Mouse (Mus musculus): Measurements from ENCODE around the gene Hist4h4. TPM values are rescaled to one million over a fixed set of nuclear protein-coding genes. Genes with fewer than 3 reads are reported as not detected.
A peak's percentile ranks its signal among the peaks of the same experiment; 100 is the strongest.
"Not testable (repeated sequence)": the region's sequence is repeated elsewhere in the genome, so short reads cannot be mapped to it uniquely, and the experiment has no call there.

Gene Hist4h4
- polyA plus RNA-seq, 1 experiment, result 0.74 TPM

- no peak for DNase-seq
- Histone ChIP-seq H3K27ac (ENCODE audit: insufficient read depth, low read depth, low read length) (no peak overlapping the region), H3K36me3 (ENCODE audit: control insufficient read depth, insufficient read depth, low read length) (no peaks in the 10 kb centered on the region), H3K4me1 (ENCODE audit: control insufficient read depth, insufficient read depth, low read length) (peaks cover 5% of the 10 kb centered on the region; the same call in 1 of the 2 replicates), H3K4me3 (ENCODE audit: insufficient read depth, low read depth, low read length) (no peak overlapping the region), H3K27me3 (replicated peaks; ENCODE audit: control insufficient read depth, insufficient read depth, low read length) (no peaks in the 10 kb centered on the region)
- TF ChIP-seq POLR2A (IDR thresholded peaks at IDR 0.05; ENCODE audit: low read depth, low read length), result no peak
- no peak for TF ChIP-seq CTCF (conservative IDR thresholded peaks at IDR 0.05; ENCODE audit: insufficient read depth, insufficient read length, low read depth, low read length)
- WGBS, result 85% methylated on average over 6 of the region's 6 CpGs
Observed at GRCm38 (mm10) chr6:136801274-136801673, 2.9 kb downstream of the Hist4h4 start.

- peaks cover 5% of the 10 kb centered on the region; the same call in 1 of the 2 replicates for H3K4me1 ChIP-seq (ENCODE audit: control insufficient read depth, insufficient read depth, low read length)
- H3K4me3 ChIP-seq (ENCODE audit: insufficient read depth, low read depth, low read length), result no peak overlapping the region
- H3K27ac ChIP-seq (ENCODE audit: insufficient read depth, low read depth, low read length), result no peak overlapping the region
- H3K36me3 ChIP-seq (ENCODE audit: control insufficient read depth, insufficient read depth, low read length), result no peaks in the 10 kb centered on the region
- DNase-seq, result no peak
- no peaks in the 10 kb centered on the region for H3K27me3 ChIP-seq (replicated peaks; ENCODE audit: control insufficient read depth, insufficient read depth, low read length)
- no peak for TF ChIP-seq POLR2A (IDR thresholded peaks at IDR 0.05; ENCODE audit: low read depth, low read length)
- TF ChIP-seq CTCF (conservative IDR thresholded peaks at IDR 0.05; ENCODE audit: insufficient read depth, insufficient read length, low read depth, low read length), result no peak
- 90% methylated on average over 8 of the region's 8 CpGs for WGBS
Observed at GRCm38 (mm10) chr6:136800710-136801109, 3.5 kb downstream of the Hist4h4 start.

GRCm38 (mm10) chr6:136797874-136798693, 6.1 kb downstream of the Hist4h4 start:
- WGBS, result 94% methylated on average over 3 of the region's 3 CpGs
- not testable (repeated sequence) for H3K4me3 ChIP-seq (ENCODE audit: insufficient read depth, low read depth, low read length); H3K27me3 ChIP-seq (replicated peaks; ENCODE audit: control insufficient read depth, insufficient read depth, low read length); H3K27ac ChIP-seq (ENCODE audit: insufficient read depth, low read depth, low read length); H3K4me1 ChIP-seq (ENCODE audit: control insufficient read depth, insufficient read depth, low read length); H3K36me3 ChIP-seq (ENCODE audit: control insufficient read depth, insufficient read depth, low read length); DNase-seq

GRCm38 (mm10) chr6:136795850-136796249, 8.4 kb downstream of the Hist4h4 start:
- Histone ChIP-seq H3K4me1 (ENCODE audit: control insufficient read depth, insufficient read depth, low read length) (no peaks in the 10 kb centered on the region), H3K27ac (ENCODE audit: insufficient read depth, low read depth, low read length) (no peak overlapping the region), H3K27me3 (replicated peaks; ENCODE audit: control insufficient read depth, insufficient read depth, low read length) (no peaks in the 10 kb centered on the region), H3K36me3 (ENCODE audit: control insufficient read depth, insufficient read depth, low read length) (no peaks in the 10 kb centered on the region), H3K4me3 (ENCODE audit: insufficient read depth, low read depth, low read length) (no peak overlapping the region)
- no peak for TF ChIP-seq POLR2A (IDR thresholded peaks at IDR 0.05; ENCODE audit: low read depth, low read length)
- no peak for TF ChIP-seq CTCF (conservative IDR thresholded peaks at IDR 0.05; ENCODE audit: insufficient read depth, insufficient read length, low read depth, low read length)
- no peak for DNase-seq
- WGBS, result 61% methylated on average over 6 of the region's 6 CpGs

DNA sequence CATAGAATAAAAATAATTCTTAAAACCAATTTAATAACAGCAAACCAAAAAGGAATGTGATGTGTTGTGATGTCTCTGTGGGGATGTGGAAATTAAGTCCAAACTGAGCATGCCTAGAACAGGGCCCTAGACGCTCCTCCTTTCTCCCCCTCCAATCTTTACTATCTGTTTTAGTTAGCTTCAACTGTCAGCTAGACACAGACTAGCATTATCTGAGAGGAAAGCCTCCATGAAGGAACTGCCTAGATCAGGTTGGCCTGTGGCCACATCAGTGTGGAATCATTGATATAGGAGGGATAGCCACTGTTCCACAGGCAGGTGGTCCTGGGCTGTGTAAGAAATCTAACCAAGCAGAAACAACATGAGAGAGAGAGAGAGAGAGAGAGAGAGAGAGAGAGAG, 9.1 kb downstream of the Hist4h4 start:
- H3K4me1 ChIP-seq (ENCODE audit: control insufficient read depth, insufficient read depth, low read length), result no peaks in the 10 kb centered on the region

GRCm38 (mm10) chr6:136793831-136794525, 10.2 kb downstream of the Hist4h4 start:
- TF ChIP-seq CTCF (conservative IDR thresholded peaks at IDR 0.05; ENCODE audit: insufficient read depth, insufficient read length, low read depth, low read length) (no peak), POLR2A (IDR thresholded peaks at IDR 0.05; ENCODE audit: low read depth, low read length) (no peak)
- no peaks in the 10 kb centered on the region for H3K4me1 ChIP-seq (ENCODE audit: control insufficient read depth, insufficient read depth, low read length)
- H3K4me3 ChIP-seq (ENCODE audit: insufficient read depth, low read depth, low read length), result peak overlapping the region; percentile 15; the same call in 1 of the 2 replicates
- WGBS, result under 1% methylated on average over 24 of the region's 24 CpGs
- no peak overlapping the region for H3K27ac ChIP-seq (ENCODE audit: insufficient read depth, low read depth, low read length)
- no peak for DNase-seq
- H3K27me3 ChIP-seq (replicated peaks; ENCODE audit: control insufficient read depth, insufficient read depth, low read length), result no peaks in the 10 kb centered on the region
- no peaks in the 10 kb centered on the region for H3K36me3 ChIP-seq (ENCODE audit: control insufficient read depth, insufficient read depth, low read length)

More for the DNA sequence above, 9.1 kb downstream of the Hist4h4 start:
- Histone ChIP-seq H3K36me3 (ENCODE audit: control insufficient read depth, insufficient read depth, low read length) (no peaks in the 10 kb centered on the region), H3K27ac (ENCODE audit: insufficient read depth, low read depth, low read length) (no peak overlapping the region), H3K4me3 (ENCODE audit: insufficient read depth, low read depth, low read length) (no peak overlapping the region), H3K27me3 (replicated peaks; ENCODE audit: control insufficient read depth, insufficient read depth, low read length) (no peaks in the 10 kb centered on the region)
- DNase-seq, result no peak
- WGBS, result 93% methylated on average over 1 of the region's 1 CpGs
- TF ChIP-seq POLR2A (IDR thresholded peaks at IDR 0.05; ENCODE audit: low read depth, low read length) (no peak), CTCF (conservative IDR thresholded peaks at IDR 0.05; ENCODE audit: insufficient read depth, insufficient read length, low read depth, low read length) (no peak)
